ENCODE assay signal across 17 mouse cellular contexts in the genomic region with DNA sequence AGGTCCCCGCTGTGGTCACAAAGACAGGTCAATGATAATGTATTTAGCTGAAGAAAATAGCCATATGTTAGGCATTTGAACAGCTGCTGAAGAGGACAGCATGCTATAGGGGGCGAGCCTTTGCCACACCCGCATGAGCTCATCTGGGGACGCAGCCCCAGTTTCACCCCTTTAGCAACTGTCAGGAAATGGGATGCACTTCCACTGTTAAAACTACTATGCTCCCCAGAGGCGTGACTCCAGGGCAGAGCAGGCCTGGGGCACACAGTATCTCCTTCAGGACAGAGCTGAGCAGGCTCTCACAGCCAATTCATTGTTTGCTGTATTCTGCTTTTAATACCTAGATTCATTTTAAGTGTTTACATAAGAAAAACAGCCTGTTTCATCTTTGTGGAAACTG.
DNase-seq lines count a peak whose midpoint lies in the region; ATAC-seq and TF ChIP-seq lines count a peak whose summit lies in the region.
"Had no signal": no experiment of that assay in that cellular context is flagged by ENCODE, and none has a peak within 500 bp of the region (broad histone marks: within the 10 kb centered on the region; RNA-seq: fewer than 3 reads in every experiment).

No protein-coding gene starts in this region.

- H3K9me3 ChIP-seq in forebrain, postnatal 0 days (ENCODE audit: low read length): no peaks in the 10 kb centered on the region
- no peaks in the 10 kb centered on the region for H3K9me3 ChIP-seq in forebrain, embryonic 13.5 days (replicated peaks)
- H3K9me3 ChIP-seq in intestine, embryonic 16.5 days (ENCODE audit: control insufficient read depth, low read length): no peaks in the 10 kb centered on the region
- H3K9me3 ChIP-seq in intestine, postnatal 0 days (ENCODE audit: control insufficient read depth): no peaks in the 10 kb centered on the region
- no peaks in the 10 kb centered on the region for H3K9me3 ChIP-seq in lung, embryonic 15.5 days
- no peaks in the 10 kb centered on the region for H3K9me3 ChIP-seq in hindbrain, embryonic 16.5 days (ENCODE audit: control insufficient read depth, low read length)
- H3K9me3 ChIP-seq: midbrain, embryonic 10.5 days had no signal

- no peak for ATAC-seq in forebrain, postnatal 0 days
- no peak for ATAC-seq in forebrain, embryonic 13.5 days
- ATAC-seq in intestine, embryonic 16.5 days: no peak
- no peak for ATAC-seq in intestine, postnatal 0 days
- ATAC-seq in lung, embryonic 15.5 days (ENCODE audit: borderline replicate concordance, extremely low read depth, low FRiP score, low TSS enrichment): peak; percentile 43; the same call in 1 of the 2 replicates
- ATAC-seq in hindbrain, embryonic 16.5 days: peak; percentile 43; the same call in 1 of the 2 replicates
- ATAC-seq: inflammation-experienced regulatory T-cells, adult 6 months had no signal

- 86% methylated on average over 5 of the region's 5 CpGs for WGBS in forebrain, postnatal 0 days
- WGBS in forebrain, embryonic 13.5 days: 83% methylated on average over 5 of the region's 5 CpGs
- 55% methylated on average over 5 of the region's 5 CpGs for WGBS in intestine, embryonic 16.5 days
- WGBS in intestine, postnatal 0 days: 56% methylated on average over 5 of the region's 5 CpGs
- WGBS in lung, embryonic 15.5 days: 37% methylated on average over 5 of the region's 5 CpGs
- 59% methylated on average over 5 of the region's 5 CpGs for WGBS in hindbrain, embryonic 16.5 days

- H3K36me3 ChIP-seq in forebrain, postnatal 0 days (ENCODE audit: insufficient read depth): no peaks in the 10 kb centered on the region
- H3K36me3 ChIP-seq in forebrain, embryonic 13.5 days (ENCODE audit: poor library complexity, severe bottlenecking): no peaks in the 10 kb centered on the region
- H3K36me3 ChIP-seq in intestine, embryonic 16.5 days (ENCODE audit: control insufficient read depth, insufficient read depth, low read length): no peaks in the 10 kb centered on the region
- H3K36me3 ChIP-seq in intestine, postnatal 0 days (ENCODE audit: control insufficient read depth, insufficient read depth): no peaks in the 10 kb centered on the region
- no peaks in the 10 kb centered on the region for H3K36me3 ChIP-seq in lung, embryonic 15.5 days
- H3K36me3 ChIP-seq in hindbrain, embryonic 16.5 days (ENCODE audit: control insufficient read depth, insufficient read depth, low read length): no peaks in the 10 kb centered on the region
- H3K36me3 ChIP-seq: midbrain, embryonic 10.5 days had no signal

- H3K27me3 ChIP-seq in forebrain, postnatal 0 days (ENCODE audit: insufficient read depth, low read length): no peaks in the 10 kb centered on the region
- no peaks in the 10 kb centered on the region for H3K27me3 ChIP-seq in forebrain, embryonic 13.5 days
- no peaks in the 10 kb centered on the region for H3K27me3 ChIP-seq in intestine, embryonic 16.5 days (replicated peaks; ENCODE audit: control insufficient read depth, insufficient read depth, low read length)
- no peaks in the 10 kb centered on the region for H3K27me3 ChIP-seq in intestine, postnatal 0 days (replicated peaks; ENCODE audit: control insufficient read depth, insufficient read depth, low read length)
- H3K27me3 ChIP-seq in lung, embryonic 15.5 days: no peaks in the 10 kb centered on the region
- no peaks in the 10 kb centered on the region for H3K27me3 ChIP-seq in hindbrain, embryonic 16.5 days (replicated peaks; ENCODE audit: control insufficient read depth, insufficient read depth, low read length)

- H3K9ac ChIP-seq in forebrain, postnatal 0 days: no peak overlapping the region
- no peak overlapping the region for H3K9ac ChIP-seq in forebrain, embryonic 13.5 days
- H3K9ac ChIP-seq in intestine, embryonic 16.5 days (ENCODE audit: low read depth, low read length): no peak overlapping the region
- no peak overlapping the region for H3K9ac ChIP-seq in intestine, postnatal 0 days (ENCODE audit: low read depth, low read length)
- H3K9ac ChIP-seq in lung, embryonic 15.5 days: no peak overlapping the region
- no peak overlapping the region for H3K9ac ChIP-seq in hindbrain, embryonic 16.5 days (ENCODE audit: low read depth, low read length)

- TF ChIP-seq CTCF in forebrain, postnatal 0 days (IDR thresholded peaks at IDR 0.05; ENCODE audit: low read depth): no peak
- TF ChIP-seq CTCF in intestine, postnatal 0 days (IDR thresholded peaks at IDR 0.05; ENCODE audit: low read depth): no peak

- H3K4me2 ChIP-seq in forebrain, postnatal 0 days (ENCODE audit: low read depth): no peak overlapping the region
- H3K4me2 ChIP-seq in forebrain, embryonic 13.5 days: no peak overlapping the region
- H3K4me2 ChIP-seq in intestine, embryonic 16.5 days (ENCODE audit: low read depth, low read length): no peak overlapping the region
- no peak overlapping the region for H3K4me2 ChIP-seq in intestine, postnatal 0 days (replicated peaks; ENCODE audit: low read depth)
- no peak overlapping the region; the same call in 1 of the 2 replicates for H3K4me2 ChIP-seq in lung, embryonic 15.5 days
- no peak overlapping the region for H3K4me2 ChIP-seq in hindbrain, embryonic 16.5 days (ENCODE audit: low read length)
- H3K4me2 ChIP-seq: liver, embryonic 11.5 days had no signal

- no peak for DNase-seq in forebrain, postnatal 0 days
- no peak for DNase-seq in lung, postnatal 36 days
- no peak for DNase-seq in cerebellum, postnatal 10 days
- DNase-seq: cerebellum, adult 11-12 months; cerebellum, postnatal 36 days; heart, adult 2 months; lung, postnatal 14 days; right cerebral cortex, postnatal 14 days; thymus, postnatal 25 days had no signal

- peak overlapping the region; percentile 47 for H3K27ac ChIP-seq in forebrain, postnatal 0 days (ENCODE audit: low read depth, low read length)
- no peak overlapping the region for H3K27ac ChIP-seq in forebrain, embryonic 13.5 days
- 0 out of 2 replicates have a peak overlapping the region, but pooled peaks have one; percentile 31 for H3K27ac ChIP-seq in intestine, embryonic 16.5 days (ENCODE audit: low read length)
- no peak overlapping the region for H3K27ac ChIP-seq in intestine, postnatal 0 days (ENCODE audit: low read depth, low read length)
- peak overlapping the region; percentile 60 for H3K27ac ChIP-seq in lung, embryonic 15.5 days
- H3K27ac ChIP-seq in hindbrain, embryonic 16.5 days (ENCODE audit: low read depth, low read length): no peak overlapping the region
- H3K27ac ChIP-seq: heart, adult 2 months; midbrain, embryonic 10.5 days had no signal

- H3K4me1 ChIP-seq in forebrain, postnatal 0 days (ENCODE audit: insufficient read depth): peaks cover 4% of the 10 kb centered on the region
- no peaks in the 10 kb centered on the region for H3K4me1 ChIP-seq in forebrain, embryonic 13.5 days
- H3K4me1 ChIP-seq in intestine, embryonic 16.5 days (ENCODE audit: control insufficient read depth, insufficient read depth, low read length): 0 out of 2 replicates have a peak, but pooled peaks cover 3% of the 10 kb centered on the region
- H3K4me1 ChIP-seq in intestine, postnatal 0 days (replicated peaks; ENCODE audit: control insufficient read depth, insufficient read depth, low read length): no peaks in the 10 kb centered on the region
- peaks cover 20% of the 10 kb centered on the region for H3K4me1 ChIP-seq in lung, embryonic 15.5 days
- no peaks in the 10 kb centered on the region; the same call in none of the 2 replicates for H3K4me1 ChIP-seq in hindbrain, embryonic 16.5 days (ENCODE audit: control insufficient read depth, insufficient read depth, low read depth, low read length)

- H3K4me3 ChIP-seq in forebrain, postnatal 0 days (ENCODE audit: low read depth, low read length): no peak overlapping the region
- H3K4me3 ChIP-seq in forebrain, embryonic 13.5 days: no peak overlapping the region
- no peak overlapping the region for H3K4me3 ChIP-seq in intestine, embryonic 16.5 days (ENCODE audit: low read length)
- H3K4me3 ChIP-seq in intestine, postnatal 0 days (ENCODE audit: low read depth, low read length): no peak overlapping the region
- no peak overlapping the region for H3K4me3 ChIP-seq in lung, embryonic 15.5 days
- H3K4me3 ChIP-seq in hindbrain, embryonic 16.5 days (ENCODE audit: low read length): no peak overlapping the region
- H3K4me3 ChIP-seq: heart, adult 2 months; midbrain, embryonic 10.5 days had no signal

Comparison
In these comparisons a context has a peak if more than half of its experiments do, and no peak if none do; other contexts are left out.
1. H3K27ac ChIP-seq: peak in forebrain, postnatal 0 days (single experiment), intestine, embryonic 16.5 days (single experiment) and lung, embryonic 15.5 days (single experiment); none in forebrain, embryonic 13.5 days (single experiment), intestine, postnatal 0 days (single experiment) and hindbrain, embryonic 16.5 days (single experiment).
2. ATAC-seq: peak in lung, embryonic 15.5 days (single experiment) and hindbrain, embryonic 16.5 days (single experiment); none in forebrain, postnatal 0 days (single experiment), forebrain, embryonic 13.5 days (single experiment), intestine, embryonic 16.5 days (single experiment) and intestine, postnatal 0 days (single experiment).